Mouse (Mus musculus) midbrain, embryonic 16.5 days (tissue): ENCODE measurements around the gene Yipf2. TPM values are rescaled to one million over a fixed set of nuclear protein-coding genes. Genes with fewer than 3 reads are reported as not detected.

Experiments used
- ATAC-seq: fragments of 200-750 bp; cut with Nextera tagmentation; 2 replicates; pipeline ENCODE4 v1.8.0; 2017; ENCODE audit warnings: moderate TSS enrichment
- H3K27ac ChIP-seq: fragments of 300-500 bp; sonication (generic); 2 replicates; pipeline ENCODE4 v1.5.1; 2014; ENCODE audit warnings: mild to moderate bottlenecking, low read length, mixed read lengths
- H3K27me3 ChIP-seq: fragments of 300-500 bp; sonication (generic); 2 replicates; pipeline ENCODE4 v1.6.1; 2014; ENCODE audit warnings: low read depth, low read length, mixed read lengths; ENCODE audit not compliant: control insufficient read depth, insufficient read depth
- H3K36me3 ChIP-seq: fragments of 300-500 bp; sonication (generic); 2 replicates; pipeline ENCODE4 v1.6.1; 2014; ENCODE audit warnings: mild to moderate bottlenecking, low read length, moderate library complexity, mixed read lengths; ENCODE audit not compliant: control insufficient read depth, insufficient read depth
- H3K4me1 ChIP-seq: fragments of 300-500 bp; sonication (generic); 2 replicates; pipeline ENCODE4 v1.6.1; 2014; ENCODE audit warnings: mild to moderate bottlenecking, low read length, mixed read lengths; ENCODE audit not compliant: control insufficient read depth, insufficient read depth
- H3K4me2 ChIP-seq: fragments of 300-500 bp; sonication (generic); 2 replicates; pipeline ENCODE4 v1.6.1; 2014; ENCODE audit warnings: mild to moderate bottlenecking, low read length, mixed read lengths
- H3K4me3 ChIP-seq: fragments of 300-500 bp; sonication (generic); 2 replicates; pipeline ENCODE4 v1.5.1; 2014; ENCODE audit warnings: low read depth, mild to moderate bottlenecking, low read length, moderate library complexity, mixed read lengths
- H3K9ac ChIP-seq: fragments of 300-500 bp; sonication (generic); 2 replicates; pipeline ENCODE4 v1.6.1; 2014; ENCODE audit warnings: low read depth, low read length, mixed read lengths
- H3K9me3 ChIP-seq: fragments of 300-500 bp; sonication (generic); replicated peaks from 2 replicates; pipeline ENCODE4 v1.6.1; 2014; ENCODE audit warnings: mild to moderate bottlenecking, low read length, mixed read lengths; ENCODE audit not compliant: control insufficient read depth, poor library complexity, severe bottlenecking
- WGBS: fragments of 180-500 bp; shearing (Covaris S2); extraction: QIAGEN DNeasy Blood & Tissue Kit; methylation state at CpG from one replicate; pipeline ENCODE4 v1.1.7; 2014; 5-methylcytosine and 5-hydroxymethylcytosine counted together
- polyA plus RNA-seq: library from polyadenylated mRNA; unstranded; fragments of >200 nt; fragmentation: Nextera tagmentation; extraction: Ambion mirVana; gene quantifications from 2 replicates; pipeline ENCODE4 v1.2.1, GENCODE M21; 2015

Gene Yipf2
- polyA plus RNA-seq, 1 experiment from 2014 or later, result 26.9 TPM

GRCm38 (mm10) chr9:21556996-21557395 lies 35.6 kb downstream of the Yipf2 start:
- Histone ChIP-seq H3K9ac (no peak overlapping the region), H3K4me3 (no peak overlapping the region), H3K4me2 (no peak overlapping the region), H3K27ac (no peak overlapping the region), H3K4me1 (peaks cover 2% of the 10 kb centered on the region; the same call in 1 of the 2 replicates), H3K36me3 (peaks cover 5% of the 10 kb centered on the region; the same call in 1 of the 2 replicates), H3K27me3 (no peaks in the 10 kb centered on the region), H3K9me3 (no peaks in the 10 kb centered on the region)
- WGBS, result 88% methylated on average over 2 of the region's 2 CpGs
- ATAC-seq, result no peak

DNA sequence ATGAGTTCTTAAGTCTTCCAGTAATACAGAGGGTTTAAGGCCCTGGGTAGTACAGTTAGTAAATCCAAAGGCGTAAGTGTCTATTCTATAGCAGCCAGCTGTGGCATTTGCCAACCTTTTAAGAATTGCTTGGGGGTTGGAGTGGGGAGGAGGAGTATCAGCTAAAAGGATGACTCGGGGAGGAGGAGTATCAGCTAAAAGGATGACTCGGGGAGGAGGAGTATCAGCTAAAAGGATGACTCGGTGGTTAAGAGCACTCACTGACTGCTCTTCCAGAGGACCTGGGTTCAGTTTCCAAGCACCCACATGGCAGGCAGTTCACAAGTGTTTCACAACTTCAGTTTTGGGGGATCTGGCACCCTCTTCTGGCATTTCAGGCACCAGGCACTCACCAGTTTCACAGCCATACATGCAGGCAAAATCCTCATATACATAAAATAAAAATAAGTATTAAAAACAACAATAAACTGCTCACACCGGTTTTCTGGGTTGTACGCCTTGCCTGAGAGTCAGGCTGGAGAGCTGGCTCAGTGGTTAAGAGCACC lies 37.4 kb downstream of the Yipf2 start:
- no peak for ATAC-seq
- WGBS, result 81% methylated on average over 6 of the region's 6 CpGs

GRCm38 (mm10) chr9:21553607-21554273 lies 38.9 kb downstream of the Yipf2 start:
- Histone ChIP-seq H3K4me1 (peaks cover 8% of the 10 kb centered on the region), H3K36me3 (peaks cover 7% of the 10 kb centered on the region), H3K27me3 (no peaks in the 10 kb centered on the region), H3K9ac (no peak overlapping the region), H3K4me3 (no peak overlapping the region), H3K27ac (no peak overlapping the region), H3K4me2 (no peak overlapping the region), H3K9me3 (no peaks in the 10 kb centered on the region)
- no peak for ATAC-seq
- WGBS, result 84% methylated on average over 6 of the region's 6 CpGs

More for the DNA sequence above, 37.4 kb downstream of the Yipf2 start:
- no peak overlapping the region for H3K4me3 ChIP-seq
- H3K9ac ChIP-seq, result no peak overlapping the region
- H3K4me1 ChIP-seq, result peaks cover 2% of the 10 kb centered on the region; the same call in 1 of the 2 replicates
- H3K4me2 ChIP-seq, result no peak overlapping the region
- H3K27ac ChIP-seq, result no peak overlapping the region
- H3K27me3 ChIP-seq, result no peaks in the 10 kb centered on the region
- H3K36me3 ChIP-seq, result peaks cover 7% of the 10 kb centered on the region
- H3K9me3 ChIP-seq, result no peaks in the 10 kb centered on the region

GRCm38 (mm10) chr9:21551049-21551448 lies 41.6 kb downstream of the Yipf2 start:
- peaks cover 7% of the 10 kb centered on the region for H3K36me3 ChIP-seq
- WGBS, result 93% methylated on average over 2 of the region's 2 CpGs
- H3K27me3 ChIP-seq, result no peaks in the 10 kb centered on the region
- H3K4me2 ChIP-seq, result no peak overlapping the region
- peaks cover 16% of the 10 kb centered on the region for H3K4me1 ChIP-seq
- H3K9ac ChIP-seq, result no peak overlapping the region
- no peaks in the 10 kb centered on the region for H3K9me3 ChIP-seq
- no peak overlapping the region for H3K4me3 ChIP-seq
- ATAC-seq, result no peak
- no peak overlapping the region for H3K27ac ChIP-seq

DNA sequence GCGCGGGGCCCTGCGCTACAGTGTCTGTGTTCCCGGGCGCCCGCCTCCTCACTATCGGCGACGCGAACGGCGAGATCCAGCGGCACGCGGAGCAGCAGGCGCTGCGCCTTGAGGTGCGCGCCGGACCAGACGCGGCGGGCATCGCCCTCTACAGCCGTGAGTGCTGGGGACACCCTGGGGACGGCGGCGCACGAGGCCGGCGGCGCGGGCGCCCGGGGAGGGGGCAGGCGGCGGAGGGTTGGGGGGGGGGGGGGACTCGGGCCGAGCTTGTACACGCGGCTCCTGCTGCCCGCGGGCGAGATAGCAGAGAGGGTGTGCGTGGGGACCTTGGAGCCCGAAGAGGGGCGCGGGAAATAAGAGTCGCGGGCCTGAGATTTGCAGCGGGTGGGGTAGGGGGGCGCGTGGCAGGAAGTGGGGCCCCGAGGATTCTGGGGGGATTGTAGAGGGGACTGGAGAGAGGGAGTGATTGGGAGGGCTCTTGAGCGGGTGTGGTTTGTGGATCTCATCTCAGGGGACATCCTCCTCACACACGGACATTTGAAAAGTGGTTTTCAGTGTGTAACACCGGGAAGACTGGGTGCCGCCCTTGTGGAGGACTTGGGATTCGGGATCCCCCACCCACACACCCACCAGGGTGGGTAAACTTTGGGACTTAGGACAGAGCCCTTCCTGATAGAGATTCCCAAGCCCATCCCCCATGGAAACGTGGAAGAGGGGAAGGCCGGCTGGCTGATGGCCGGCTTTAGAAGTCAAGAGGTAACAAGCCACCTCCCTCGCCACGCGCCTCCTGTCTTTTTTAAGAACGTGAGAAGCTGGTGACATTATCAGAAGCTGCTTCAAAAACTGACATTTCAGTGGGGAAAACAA lies 45.3 kb downstream of the Yipf2 start:
- 1% methylated on average over 50 of the region's 66 CpGs for WGBS
- Histone ChIP-seq H3K4me2 (peak overlapping the region; percentile 89), H3K9ac (peak overlapping the region; percentile 93), H3K27ac (peak overlapping the region; percentile 98), H3K36me3 (peaks cover 5% of the 10 kb centered on the region), H3K27me3 (no peaks in the 10 kb centered on the region), H3K4me3 (peak overlapping the region; percentile 46), H3K4me1 (peaks cover 16% of the 10 kb centered on the region), H3K9me3 (no peaks in the 10 kb centered on the region)
- ATAC-seq, result peak; percentile 12

GRCm38 (mm10) chr9:21546789-21547074 lies 45.9 kb downstream of the Yipf2 start, which contains the start of gene Carm1:
TSS of gene Carm1 (plus strand) at chr9:21546894.
- peaks cover 16% of the 10 kb centered on the region for H3K4me1 ChIP-seq
- WGBS, result under 1% methylated on average over 43 of the region's 52 CpGs
- peaks cover 5% of the 10 kb centered on the region for H3K36me3 ChIP-seq
- peak within 1 kb of the TSS; percentile 46 for H3K4me3 ChIP-seq
- H3K27ac ChIP-seq, result peak within 1 kb of the TSS; percentile 98
- H3K9me3 ChIP-seq, result no peaks in the 10 kb centered on the region
- peak within 1 kb of the TSS; percentile 93 for H3K9ac ChIP-seq
- peak; percentile 54 for ATAC-seq
- no peaks in the 10 kb centered on the region for H3K27me3 ChIP-seq
- peak within 1 kb of the TSS; percentile 89 for H3K4me2 ChIP-seq

DNA sequence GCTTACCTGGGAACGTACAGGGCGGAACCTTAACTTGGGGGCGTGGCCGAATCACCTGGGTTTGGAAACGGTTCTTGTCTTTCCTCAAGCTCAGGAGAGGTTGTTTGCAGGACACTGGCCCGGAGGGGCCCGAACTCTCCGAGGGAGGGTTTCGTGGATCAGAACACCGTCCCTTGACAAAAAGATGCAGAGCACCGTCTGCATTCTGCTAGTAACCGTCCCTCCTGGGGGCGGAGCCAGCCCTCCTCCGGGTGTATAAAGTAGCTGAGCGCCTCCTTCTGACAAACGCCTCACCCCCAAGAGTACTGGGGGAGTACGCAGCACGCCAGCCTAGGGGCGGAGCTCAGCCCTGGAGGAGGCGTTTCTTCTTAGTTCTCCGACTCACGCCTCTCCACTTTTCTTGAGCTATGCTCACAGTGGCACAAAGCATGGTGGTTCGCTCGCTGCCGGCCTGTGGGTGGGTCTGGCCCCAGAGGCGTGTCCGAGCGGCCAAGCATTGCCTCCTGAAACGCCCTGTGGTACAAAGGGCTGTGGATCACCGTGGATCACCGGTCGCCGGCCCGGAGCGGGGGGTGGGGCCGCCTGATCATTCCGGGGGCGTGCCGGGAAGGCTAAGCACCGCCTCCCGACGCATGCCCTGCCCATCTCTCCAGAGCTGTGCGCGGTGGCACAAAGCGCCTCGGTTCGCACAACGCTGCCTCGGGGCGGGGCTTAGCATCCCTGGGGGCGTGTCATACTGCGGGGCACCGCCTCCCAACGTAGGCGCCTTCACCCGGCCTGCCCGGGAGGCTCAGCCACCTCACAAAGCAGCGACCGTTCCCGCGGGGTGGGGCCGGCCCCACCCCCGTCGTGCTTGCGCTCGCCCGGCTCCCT lies 46.5 kb downstream of the Yipf2 start:
- peak overlapping the region; percentile 93 for H3K9ac ChIP-seq
- peak overlapping the region; percentile 46 for H3K4me3 ChIP-seq
- H3K27ac ChIP-seq, result peak overlapping the region; percentile 98
- H3K36me3 ChIP-seq, result peaks cover 5% of the 10 kb centered on the region
- H3K9me3 ChIP-seq, result no peaks in the 10 kb centered on the region
- peaks cover 16% of the 10 kb centered on the region for H3K4me1 ChIP-seq
- no peaks in the 10 kb centered on the region for H3K27me3 ChIP-seq
- H3K4me2 ChIP-seq, result peak overlapping the region; percentile 67
- under 1% methylated on average over 66 of the region's 67 CpGs for WGBS
- ATAC-seq, result peak; percentile 94

GRCm38 (mm10) chr9:21545351-21545915 lies 47.2 kb downstream of the Yipf2 start:
- peak overlapping the region; percentile 46 for H3K4me3 ChIP-seq
- WGBS, result 5% methylated on average over 9 of the region's 9 CpGs
- ATAC-seq, result peak; percentile 70

More at GRCm38 (mm10) chr9:21545351-21545915, 47.2 kb downstream of the Yipf2 start:
- peaks cover 16% of the 10 kb centered on the region for H3K4me1 ChIP-seq
- peak overlapping the region; percentile 93 for H3K9ac ChIP-seq
- H3K4me2 ChIP-seq, result peak overlapping the region; percentile 67
- H3K9me3 ChIP-seq, result no peaks in the 10 kb centered on the region
- H3K27ac ChIP-seq, result peak overlapping the region; percentile 98
- no peaks in the 10 kb centered on the region for H3K27me3 ChIP-seq
- no peaks in the 10 kb centered on the region; the same call in 1 of the 2 replicates for H3K36me3 ChIP-seq
